In the genomic region with DNA sequence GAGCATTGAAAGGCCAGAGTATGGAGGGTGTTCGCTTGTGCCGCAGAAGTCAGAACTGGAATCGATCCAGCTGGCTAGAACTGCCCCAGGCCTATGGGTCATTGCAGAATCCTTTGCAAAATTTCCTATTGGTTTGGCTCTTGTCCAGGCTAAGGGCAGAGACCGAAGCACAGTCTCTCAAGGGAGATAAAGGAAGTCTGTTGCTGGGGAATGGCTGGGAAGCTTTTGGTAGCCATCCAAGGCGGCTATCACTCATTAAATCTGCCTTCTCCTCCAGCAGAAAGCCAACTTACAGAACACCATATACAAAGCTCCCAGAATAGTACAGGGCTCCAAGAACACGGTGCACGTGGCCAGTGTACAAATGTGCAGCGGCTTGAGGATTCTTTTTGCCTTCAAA, we compare ENCODE assay signal across 8 mouse cellular contexts. TPM values are rescaled to one million over a fixed set of nuclear protein-coding genes. Genes with fewer than 3 reads are reported as not detected.
DNase-seq lines count a peak whose midpoint lies in the region; ATAC-seq and TF ChIP-seq lines count a peak whose summit lies in the region.

No protein-coding gene starts in this region.

- ATAC-seq in embryonic facial prominence, embryonic 12.5 days (ENCODE audit: insufficient number of reproducible peaks, insufficient read depth, low FRiP score, low TSS enrichment): no peak
- no peak for ATAC-seq in forebrain, postnatal 0 days
- no peak for ATAC-seq in intestine, embryonic 15.5 days
- ATAC-seq in liver, embryonic 12.5 days: no peak

- H3K4me2 ChIP-seq in embryonic facial prominence, embryonic 12.5 days (replicated peaks): no peak overlapping the region
- no peak overlapping the region; the same call in 1 of the 2 replicates for H3K4me2 ChIP-seq in forebrain, postnatal 0 days (ENCODE audit: low read depth)
- peak overlapping the region; percentile 72 for H3K4me2 ChIP-seq in intestine, embryonic 15.5 days (replicated peaks)
- H3K4me2 ChIP-seq in liver, embryonic 12.5 days: no peak overlapping the region; the same call in 1 of the 2 replicates

- WGBS in embryonic facial prominence, embryonic 12.5 days: 58% methylated on average over 8 of the region's 8 CpGs
- WGBS in embryonic facial prominence, embryonic 10.5 days: 86% methylated on average over 8 of the region's 8 CpGs
- 19% methylated on average over 8 of the region's 8 CpGs for WGBS in forebrain, postnatal 0 days
- WGBS in intestine, embryonic 15.5 days: 37% methylated on average over 8 of the region's 8 CpGs
- 69% methylated on average over 8 of the region's 8 CpGs for WGBS in liver, embryonic 12.5 days (ENCODE audit: insufficient replicate concordance)

- no peaks in the 10 kb centered on the region for H3K36me3 ChIP-seq in embryonic facial prominence, embryonic 12.5 days
- H3K36me3 ChIP-seq in embryonic facial prominence, embryonic 10.5 days (replicated peaks): no peaks in the 10 kb centered on the region
- no peaks in the 10 kb centered on the region for H3K36me3 ChIP-seq in forebrain, postnatal 0 days (ENCODE audit: insufficient read depth)
- no peaks in the 10 kb centered on the region for H3K36me3 ChIP-seq in intestine, embryonic 15.5 days
- no peaks in the 10 kb centered on the region for H3K36me3 ChIP-seq in liver, embryonic 12.5 days

- H3K27ac ChIP-seq in embryonic facial prominence, embryonic 12.5 days: peak overlapping the region; percentile 79
- no peak overlapping the region for H3K27ac ChIP-seq in embryonic facial prominence, embryonic 10.5 days (replicated peaks)
- peak overlapping the region; percentile 71; the same call in 1 of the 2 replicates for H3K27ac ChIP-seq in forebrain, postnatal 0 days (ENCODE audit: low read depth, low read length)
- peak overlapping the region; percentile 82 for H3K27ac ChIP-seq in intestine, embryonic 15.5 days
- peak overlapping the region; percentile 51 for H3K27ac ChIP-seq in liver, embryonic 12.5 days

- H3K27me3 ChIP-seq in embryonic facial prominence, embryonic 12.5 days: no peaks in the 10 kb centered on the region
- no peaks in the 10 kb centered on the region for H3K27me3 ChIP-seq in embryonic facial prominence, embryonic 10.5 days (replicated peaks; ENCODE audit: low read depth, poor library complexity, severe bottlenecking)
- H3K27me3 ChIP-seq in forebrain, postnatal 0 days (ENCODE audit: insufficient read depth, low read length): no peaks in the 10 kb centered on the region
- H3K27me3 ChIP-seq in intestine, embryonic 15.5 days (replicated peaks): no peaks in the 10 kb centered on the region
- H3K27me3 ChIP-seq in liver, embryonic 12.5 days (replicated peaks): peaks cover 5% of the 10 kb centered on the region; the same call in 1 of the 2 replicates

- no peak overlapping the region for H3K9ac ChIP-seq in embryonic facial prominence, embryonic 12.5 days
- no peak overlapping the region for H3K9ac ChIP-seq in forebrain, postnatal 0 days
- no peak overlapping the region for H3K9ac ChIP-seq in intestine, embryonic 15.5 days
- no peak overlapping the region for H3K9ac ChIP-seq in liver, embryonic 12.5 days

- H3K9me3 ChIP-seq in embryonic facial prominence, embryonic 12.5 days: no peaks in the 10 kb centered on the region
- no peaks in the 10 kb centered on the region for H3K9me3 ChIP-seq in embryonic facial prominence, embryonic 10.5 days
- no peaks in the 10 kb centered on the region for H3K9me3 ChIP-seq in forebrain, postnatal 0 days (ENCODE audit: low read length)
- no peaks in the 10 kb centered on the region for H3K9me3 ChIP-seq in intestine, embryonic 15.5 days
- H3K9me3 ChIP-seq in liver, embryonic 12.5 days (replicated peaks): no peaks in the 10 kb centered on the region

- H3K4me1 ChIP-seq in embryonic facial prominence, embryonic 12.5 days: peaks cover 23% of the 10 kb centered on the region
- H3K4me1 ChIP-seq in embryonic facial prominence, embryonic 10.5 days: peaks cover 27% of the 10 kb centered on the region
- peaks cover 14% of the 10 kb centered on the region for H3K4me1 ChIP-seq in forebrain, postnatal 0 days (ENCODE audit: insufficient read depth)
- peaks cover 17% of the 10 kb centered on the region for H3K4me1 ChIP-seq in intestine, embryonic 15.5 days (replicated peaks)
- H3K4me1 ChIP-seq in liver, embryonic 12.5 days: peaks cover 31% of the 10 kb centered on the region

- DNase-seq in embryonic facial prominence, embryonic 10.5 days (ENCODE audit: low spot score): no peak
- peak; percentile 86 for DNase-seq in adrenal gland, postnatal 14 days
- DNase-seq in forebrain, postnatal 0 days: peak; percentile 66
- peak; percentile 27 to 35 for DNase-seq in right cerebral cortex, adult 2 months (ENCODE audit: low spot score in 2 of 2)
- no peak for DNase-seq in thymus, postnatal 4 days

- no peak for TF ChIP-seq CTCF in forebrain, postnatal 0 days (IDR thresholded peaks at IDR 0.05; ENCODE audit: low read depth)

- no peak overlapping the region for H3K4me3 ChIP-seq in embryonic facial prominence, embryonic 12.5 days
- no peak overlapping the region for H3K4me3 ChIP-seq in embryonic facial prominence, embryonic 10.5 days
- no peak overlapping the region for H3K4me3 ChIP-seq in forebrain, postnatal 0 days (ENCODE audit: low read depth, low read length)
- no peak overlapping the region for H3K4me3 ChIP-seq in intestine, embryonic 15.5 days (replicated peaks)
- H3K4me3 ChIP-seq in liver, embryonic 12.5 days: no peak overlapping the region

RNA-seq across cellular contexts. Expression of a gene that starts 4.0 kb away (rescaled TPM):
- polyA plus RNA-seq in embryonic facial prominence, embryonic 12.5 days (2016; fragmentation: Nextera tagmentation; extraction: Ambion mirVana): 37.7 and 40.8 TPM in 2 replicates
- 44.2 and 46.9 TPM in 2 replicates for polyA plus RNA-seq in embryonic facial prominence, embryonic 10.5 days (2016; fragmentation: Nextera tagmentation; extraction: Ambion mirVana)
- total RNA-seq in adrenal gland, postnatal 14 days (2021): 55.7 and 63.3 TPM in 2 replicates
- total RNA-seq in forebrain, postnatal 0 days (2014; rRNA removed): 21.8 and 24.0 TPM in 2 replicates
- 10.3 and 21.0 TPM in 2 replicates for polyA plus RNA-seq in forebrain, postnatal 0 days (2015; fragmentation: Nextera tagmentation; extraction: Ambion mirVana)
- polyA plus RNA-seq in intestine, embryonic 15.5 days (2015; fragmentation: Nextera tagmentation; extraction: Ambion mirVana): 19.8 and 20.7 TPM in 2 replicates
- 32.2 and 33.0 TPM in 2 replicates for polyA plus RNA-seq in liver, embryonic 12.5 days (2016; fragmentation: Nextera tagmentation; extraction: Ambion mirVana)

RNA-seq across cellular contexts. Expression of a gene that starts 35.4 kb away (rescaled TPM):
- polyA plus RNA-seq in embryonic facial prominence, embryonic 12.5 days (2016; fragmentation: Nextera tagmentation; extraction: Ambion mirVana): 2.6 and 3.0 TPM in 2 replicates
- 3.6 and 4.8 TPM in 2 replicates for polyA plus RNA-seq in embryonic facial prominence, embryonic 10.5 days (2016; fragmentation: Nextera tagmentation; extraction: Ambion mirVana)
- total RNA-seq in adrenal gland, postnatal 14 days (2021): 0.79 and 0.96 TPM in 2 replicates
- 0.23 and 1.1 TPM in 2 replicates for total RNA-seq in forebrain, postnatal 0 days (2014; rRNA removed)
- 0.11 and 0.36 TPM in 2 replicates for polyA plus RNA-seq in forebrain, postnatal 0 days (2015; fragmentation: Nextera tagmentation; extraction: Ambion mirVana)
- 19.2 and 20.2 TPM in 2 replicates for polyA plus RNA-seq in intestine, embryonic 15.5 days (2015; fragmentation: Nextera tagmentation; extraction: Ambion mirVana)
- 0.41 and 0.42 TPM in 2 replicates for polyA plus RNA-seq in liver, embryonic 12.5 days (2016; fragmentation: Nextera tagmentation; extraction: Ambion mirVana)

Comparison
In these comparisons a context has a peak if more than half of its experiments do, and no peak if none do; other contexts are left out.
1. DNase-seq: peak in adrenal gland, postnatal 14 days (single experiment), forebrain, postnatal 0 days (single experiment) and right cerebral cortex, adult 2 months (2 of 2); none in embryonic facial prominence, embryonic 10.5 days (single experiment) and thymus, postnatal 4 days (single experiment).